Mouse (Mus musculus) olfactory bulb, adult 2 months (tissue): ENCODE measurements at regions not wholly inside any gene's neighbourhood (a gene's known extent, or its start where the extent isn't known, plus 50 kb on each side); places are given as distances from the start of the nearest gene placed in this dataset.

ENCODE experiments used
- CTCF ChIP-seq: fragments of 200-500 bp; IDR thresholded peaks from 2 replicates; pipeline ENCODE4 v1.5.1; 2012; ENCODE audit warnings: low read depth, mild to moderate bottlenecking, low read length, moderate library complexity; ENCODE audit not compliant: insufficient read depth
- POLR2A ChIP-seq: fragments of 200-500 bp; IDR thresholded peaks from 2 replicates; pipeline ENCODE4 v1.6.1; 2012; ENCODE audit warnings: mild to moderate bottlenecking, low read depth, low read length, moderate library complexity; ENCODE audit not compliant: insufficient read depth

- TF ChIP-seq CTCF (no peak), POLR2A (no peak)
Measured at GRCm38 (mm10) chr7:40536601-40537000, 361.5 kb upstream of the Vstm2b start.
